Mouse (Mus musculus) CH12.LX (cell line): ENCODE results near the gene Bex6. TPM values are rescaled to one million over a fixed set of nuclear protein-coding genes. Genes with fewer than 3 reads are reported as not detected.

Experiments used
- DNase-seq: peaks from one replicate; pipeline ENCODE4 v3.0.0-alpha.2; 2013; ENCODE audit errors: extremely low read depth
- H3K27ac ChIP-seq: 2 replicates; pipeline ENCODE4 v1.5.1; 2012; ENCODE audit warnings: low read depth, mild to moderate bottlenecking, control low read depth, moderate library complexity; ENCODE audit not compliant: insufficient read depth
- H3K27me3 ChIP-seq: replicated peaks from 2 replicates; pipeline ENCODE3; 2012; ENCODE audit warnings: inconsistent platforms
- H3K36me3 ChIP-seq, 2 experiments: replicated peaks in 1 of 2; 2 replicates each; pipeline versions ENCODE3 to v1.6.1; 2012; ENCODE audit warnings: inconsistent platforms in 1 of 2, low read length in 1 of 2, mild to moderate bottlenecking in 1 of 2, mixed read lengths in 1 of 2, moderate library complexity in 1 of 2; ENCODE audit not compliant: control insufficient read depth in 1 of 2, insufficient read depth in 1 of 2
- H3K4me1 ChIP-seq, 2 experiments: 2 replicates each; pipeline ENCODE4 v1.6.1; 2012; ENCODE audit warnings: inconsistent platforms in 1 of 2, moderate library complexity in 1 of 2; ENCODE audit not compliant: insufficient read depth in 2 of 2, control insufficient read depth in 1 of 2
- H3K4me2 ChIP-seq: 2 replicates; pipeline ENCODE4 v1.6.1; 2012; ENCODE audit warnings: low read depth, mild to moderate bottlenecking, control low read depth; ENCODE audit not compliant: poor library complexity, insufficient read depth, severe bottlenecking
- H3K4me3 ChIP-seq, 3 experiments: fragments of 150-350 bp in 1 of 3; sonication (generic) in 1 of 3; replicated peaks in 1 of 3; 2 replicates each; pipeline versions ENCODE3 to v1.5.1; 2011 to 2012; ENCODE audit warnings: low read depth in 2 of 3, low read length in 2 of 3, mild to moderate bottlenecking in 2 of 3, moderate library complexity in 2 of 3, control low read depth in 1 of 3, improper control_type of control experiment in 1 of 3, inconsistent platforms in 1 of 3, mixed read lengths in 1 of 3; ENCODE audit not compliant: poor library complexity in 1 of 3
- H3K79me2 ChIP-seq: replicated peaks from 2 replicates; pipeline ENCODE4 v1.6.1; 2012; ENCODE audit warnings: mild to moderate bottlenecking, moderate library complexity; ENCODE audit not compliant: control insufficient read depth, poor library complexity, insufficient read depth, severe bottlenecking; ENCODE audit errors: extremely low read depth
- H3K9ac ChIP-seq: 2 replicates; pipeline ENCODE4 v1.6.1; 2012; ENCODE audit warnings: low read depth, mild to moderate bottlenecking, control low read depth, moderate library complexity; ENCODE audit not compliant: insufficient read depth
- H3K9me3 ChIP-seq: replicated peaks from 2 replicates; pipeline ENCODE3; 2012; ENCODE audit warnings: low read length, inconsistent platforms, mixed read lengths
- CHD1 ChIP-seq: IDR thresholded peaks from 2 replicates; pipeline ENCODE4 v1.6.1; 2012; ENCODE audit warnings: low read depth, low read length, improper control_type of control experiment, inconsistent platforms
- CTCF ChIP-seq, 2 experiments: IDR thresholded peaks in 1 of 2; conservative IDR thresholded peaks in 1 of 2; 2 replicates each; pipeline ENCODE4 v1.5.1; 2011 to 2012; ENCODE audit warnings: low read depth in 2 of 2, low read length in 2 of 2, improper control_type of control experiment in 1 of 2, inconsistent platforms in 1 of 2, mild to moderate bottlenecking in 1 of 2, moderate library complexity in 1 of 2
- EP300 ChIP-seq: IDR thresholded peaks from 2 replicates; pipeline ENCODE4 v1.6.1; 2011; ENCODE audit warnings: low read length, improper control_type of control experiment
- ETS1 ChIP-seq: conservative IDR thresholded peaks from 2 replicates; pipeline ENCODE4 v1.6.1; 2012; ENCODE audit warnings: low read depth, mild to moderate bottlenecking, inconsistent platforms, low read length, improper control_type of control experiment, moderate library complexity
- GABPA ChIP-seq: IDR thresholded peaks from 2 replicates; pipeline ENCODE4 v1.6.1; 2012; ENCODE audit warnings: low read depth, low read length, improper control_type of control experiment, inconsistent platforms; ENCODE audit not compliant: insufficient replicate concordance
- HCFC1 ChIP-seq: IDR thresholded peaks from 2 replicates; pipeline ENCODE4 v1.6.1; 2012; ENCODE audit warnings: low read depth, mild to moderate bottlenecking, inconsistent platforms, low read length, improper control_type of control experiment
- JUN ChIP-seq: IDR thresholded peaks from 2 replicates; pipeline ENCODE4 v1.6.1; 2011; ENCODE audit warnings: low read depth, mild to moderate bottlenecking, low read length, improper control_type of control experiment, moderate library complexity; ENCODE audit not compliant: insufficient read depth
- JUND ChIP-seq: conservative IDR thresholded peaks from 2 replicates; pipeline ENCODE4 v1.6.1; 2011; ENCODE audit warnings: low read depth, low read length, improper control_type of control experiment
- KAT2A ChIP-seq: IDR thresholded peaks from 2 replicates; pipeline ENCODE4 v1.6.1; 2012; ENCODE audit warnings: low read length, improper control_type of control experiment, inconsistent platforms; ENCODE audit not compliant: insufficient replicate concordance
- MAFK ChIP-seq: IDR thresholded peaks from 2 replicates; pipeline ENCODE4 v1.6.1; 2011; ENCODE audit warnings: low read length, improper control_type of control experiment; ENCODE audit not compliant: insufficient replicate concordance
- MAX ChIP-seq: IDR thresholded peaks from 2 replicates; pipeline ENCODE4 v1.6.1; 2011; ENCODE audit warnings: low read length, improper control_type of control experiment
- MAZ ChIP-seq: IDR thresholded peaks from 2 replicates; pipeline ENCODE4 v1.6.1; 2012; ENCODE audit warnings: low read depth, mild to moderate bottlenecking, inconsistent platforms, low read length, improper control_type of control experiment, moderate library complexity
- MEF2A ChIP-seq: IDR thresholded peaks from 2 replicates; pipeline ENCODE4 v1.6.1; 2014; ENCODE audit warnings: low read depth, mild to moderate bottlenecking, inconsistent platforms, low read length, improper control_type of control experiment, borderline replicate concordance
- MXI1 ChIP-seq: IDR thresholded peaks from 2 replicates; pipeline ENCODE4 v1.6.1; 2011; ENCODE audit warnings: mild to moderate bottlenecking, low read depth, low read length, improper control_type of control experiment
- MYC ChIP-seq: IDR thresholded peaks from 2 replicates; pipeline ENCODE4 v1.6.1; 2011; ENCODE audit warnings: low read depth, mild to moderate bottlenecking, improper control_type of control experiment, low read length
- NELFE ChIP-seq: IDR thresholded peaks from 2 replicates; pipeline ENCODE4 v1.6.1; 2011; ENCODE audit warnings: low read depth, low read length, improper control_type of control experiment
- NRF1 ChIP-seq: IDR thresholded peaks from 2 replicates; pipeline ENCODE4 v1.6.1; 2014; ENCODE audit warnings: low read depth, mild to moderate bottlenecking, inconsistent platforms, low read length, improper control_type of control experiment, moderate library complexity
- PAX5 ChIP-seq: IDR thresholded peaks from 2 replicates; pipeline ENCODE4 v1.6.1; 2012; ENCODE audit warnings: low read length, inconsistent platforms, mixed read lengths
- POLR2A ChIP-seq: IDR thresholded peaks from 2 replicates; pipeline ENCODE4 v1.6.1; 2011; ENCODE audit warnings: low read depth, mild to moderate bottlenecking, improper control_type of control experiment, low read length
- POLR2AphosphoS2 ChIP-seq: IDR thresholded peaks from 2 replicates; pipeline ENCODE4 v1.6.1; 2011; ENCODE audit warnings: low read depth, low read length, improper control_type of control experiment
- RAD21 ChIP-seq: IDR thresholded peaks from 2 replicates; pipeline ENCODE4 v1.6.1; 2011; ENCODE audit warnings: low read depth, mild to moderate bottlenecking, low read length, improper control_type of control experiment, moderate library complexity
- RCOR1 ChIP-seq: conservative IDR thresholded peaks from 2 replicates; pipeline ENCODE4 v1.6.1; 2012; ENCODE audit warnings: low read depth, mild to moderate bottlenecking, inconsistent platforms, low read length, improper control_type of control experiment
- SIN3A ChIP-seq: IDR thresholded peaks from 2 replicates; pipeline ENCODE4 v1.6.1; 2012; ENCODE audit warnings: low read length, improper control_type of control experiment, inconsistent platforms
- SMC3 ChIP-seq: IDR thresholded peaks from 2 replicates; pipeline ENCODE4 v1.6.1; 2011; ENCODE audit warnings: low read depth, low read length, improper control_type of control experiment
- TBP ChIP-seq: conservative IDR thresholded peaks from 2 replicates; pipeline ENCODE4 v1.6.1; 2011; ENCODE audit warnings: low read depth, low read length, improper control_type of control experiment
- TCF12 ChIP-seq: IDR thresholded peaks from 2 replicates; pipeline ENCODE4 v1.6.1; 2014; ENCODE audit warnings: low read depth, mild to moderate bottlenecking, inconsistent platforms, low read length, improper control_type of control experiment
- UBTF ChIP-seq: IDR thresholded peaks from 2 replicates; pipeline ENCODE4 v1.6.1; 2012; ENCODE audit warnings: low read depth, mild to moderate bottlenecking, inconsistent platforms, low read length, improper control_type of control experiment, moderate library complexity
- USF2 ChIP-seq: conservative IDR thresholded peaks from 2 replicates; pipeline ENCODE4 v1.6.1; 2011; ENCODE audit warnings: low read depth, low read length, improper control_type of control experiment
- ZC3H11A ChIP-seq: IDR thresholded peaks from 2 replicates; pipeline ENCODE4 v1.6.1; 2012; ENCODE audit warnings: low read depth, mild to moderate bottlenecking, inconsistent platforms, low read length, improper control_type of control experiment
- ZKSCAN1 ChIP-seq: IDR thresholded peaks from 2 replicates; pipeline ENCODE4 v1.6.1; 2012; ENCODE audit warnings: low read depth, inconsistent platforms, low read length, improper control_type of control experiment, borderline replicate concordance
- ZMIZ1 ChIP-seq: IDR thresholded peaks from 2 replicates; pipeline ENCODE4 v1.6.1; 2012; ENCODE audit warnings: low read depth, mild to moderate bottlenecking, inconsistent platforms, low read length, improper control_type of control experiment
- ZNF384 ChIP-seq: IDR thresholded peaks from 2 replicates; pipeline ENCODE4 v1.6.1; 2012; ENCODE audit warnings: low read depth, low read length, improper control_type of control experiment, inconsistent platforms
- dilution Hi-C: fragments of 300-500 bp; cut with MboI; formaldehyde crosslinking; loops from 2 replicates; pipeline ENCODE4 v1.14.3; 2020; ENCODE audit warnings: low sequenced_read_pairs; ENCODE audit not compliant: extremely low pct_unique_long_range_greater_than_20kb, extremely low pct_ligation_motif_present
- in situ Hi-C: fragments of 300-500 bp; cut with MboI; formaldehyde crosslinking; loops from 3 replicates; pipeline ENCODE4 v1.14.3; 2019; ENCODE audit warnings: low sequenced_read_pairs, low pct_ligation_motif_present, low pct_unique_long_range_greater_than_20kb, mixed read lengths
- polyA plus RNA-seq: library from polyadenylated mRNA; unstranded; fragments of >175 nt; gene quantifications from 2 replicates; pipeline ENCODE4 v1.2.1, GENCODE M21; 2012; ENCODE audit warnings: low read depth; ENCODE audit not compliant: insufficient read length
- total RNA-seq, 2 experiments: library from RNA; depleted of rRNA; stranded (reverse); fragments of 300-350 nt in 1 of 2; fragments of >200 nt in 1 of 2; gene quantifications; 2 replicates each; pipeline ENCODE4 v1.2.3; 2012 to 2014

Bex6 gene
- total and polyA plus RNA-seq, 3 experiments, result not detected

GRCm38 (mm10) chr16:32201004-32201325, 21.3 kb downstream of the Bex6 start:
- Histone ChIP-seq H3K4me2 (no peak overlapping the region), H3K9ac (no peak overlapping the region), H3K36me3 (no peaks in the 10 kb centered on the region), H3K27ac (no peak overlapping the region), H3K27me3 (no peaks in the 10 kb centered on the region), H3K9me3 (peaks cover 9% of the 10 kb centered on the region), H3K79me2 (no peaks in the 10 kb centered on the region), H3K4me3 (no peak overlapping the region), H3K4me1 (peaks cover 0 to 9% of the 10 kb centered on the region in 2 experiments; a peak in 1 of 4 replicates)
- dilution Hi-C loops (no loop called here), in situ Hi-C loops (loop anchor here (5.0 kb wide), 2 partner anchors 34 to 89 kb away; partner anchors contain the start of gene Nrros)
- no peak for DNase-seq
- no peak for TF ChIP-seq MAX
- no peak for TF ChIP-seq JUN
- TF ChIP-seq RAD21, result no peak
- TF ChIP-seq SMC3, result no peak
- no peak for TF ChIP-seq ZMIZ1
- TF ChIP-seq ZC3H11A, result no peak
- no peak for TF ChIP-seq RCOR1
- no peak for TF ChIP-seq MXI1
- no peak for TF ChIP-seq POLR2A
- no peak for TF ChIP-seq PAX5
- TF ChIP-seq CHD1, result no peak
- no peak for TF ChIP-seq NELFE
- TF ChIP-seq USF2, result no peak
- no peak for TF ChIP-seq ETS1
- TF ChIP-seq UBTF, result no peak
- TF ChIP-seq KAT2A, result no peak

GRCm38 (mm10) chr16:32202681-32203080, 23.1 kb downstream of the Bex6 start:
- Histone ChIP-seq H3K9ac (no peak overlapping the region), H3K79me2 (no peaks in the 10 kb centered on the region), H3K27me3 (no peaks in the 10 kb centered on the region), H3K4me2 (no peak overlapping the region), H3K9me3 (peaks cover 9% of the 10 kb centered on the region), H3K36me3 (no peaks in the 10 kb centered on the region), H3K4me3 (peak overlapping the region in 1 of 3 experiments; percentile 1), H3K27ac (no peak overlapping the region), H3K4me1 (peaks cover 0 to 9% of the 10 kb centered on the region in 2 experiments; a peak in 1 of 4 replicates)
- in situ Hi-C loops (loop anchor here (5.0 kb wide), 2 partner anchors 35 to 90 kb away; partner anchors contain the start of gene Nrros), dilution Hi-C loops (no loop called here)
- DNase-seq, result peak; percentile 86
- no peak for TF ChIP-seq EP300
- TF ChIP-seq USF2, result no peak
- TF ChIP-seq SMC3, result peak; percentile 99
- TF ChIP-seq HCFC1, result no peak
- no peak for TF ChIP-seq GABPA
- TF ChIP-seq CHD1, result no peak
- no peak for TF ChIP-seq NELFE
- no peak for TF ChIP-seq TBP
- no peak for TF ChIP-seq SIN3A
- TF ChIP-seq ZNF384, result no peak
- TF ChIP-seq MEF2A, result no peak
- TF ChIP-seq MYC, result 0 out of 2 replicates have a peak, but pooled peaks have one; percentile 8
- TF ChIP-seq ETS1, result no peak
- TF ChIP-seq ZKSCAN1, result no peak
- peak; percentile 97 for TF ChIP-seq RAD21
- no peak for TF ChIP-seq TCF12
- TF ChIP-seq POLR2AphosphoS2, result no peak
- TF ChIP-seq MAZ, result peak; percentile 83; the same call in 1 of the 2 replicates
- TF ChIP-seq RCOR1, result no peak
- TF ChIP-seq JUND, result no peak
- no peak for TF ChIP-seq UBTF
- no peak for TF ChIP-seq PAX5
- TF ChIP-seq NRF1, result 0 out of 2 replicates have a peak, but pooled peaks have one; percentile 34
- TF ChIP-seq CTCF (conservative IDR thresholded peaks at IDR 0.05 in 1 of 2, IDR thresholded peaks at IDR 0.05 in 1 of 2; ENCODE audit: low read depth in 2 of 2, low read length in 2 of 2), result peak; percentile 21 to 98; a peak in 2 of 4 replicates
- no peak for TF ChIP-seq MAFK
- no peak for TF ChIP-seq ZMIZ1
- no peak for TF ChIP-seq MXI1
